Mouse (Mus musculus): Measurements from ENCODE around the gene Ubtd1.

DNA sequence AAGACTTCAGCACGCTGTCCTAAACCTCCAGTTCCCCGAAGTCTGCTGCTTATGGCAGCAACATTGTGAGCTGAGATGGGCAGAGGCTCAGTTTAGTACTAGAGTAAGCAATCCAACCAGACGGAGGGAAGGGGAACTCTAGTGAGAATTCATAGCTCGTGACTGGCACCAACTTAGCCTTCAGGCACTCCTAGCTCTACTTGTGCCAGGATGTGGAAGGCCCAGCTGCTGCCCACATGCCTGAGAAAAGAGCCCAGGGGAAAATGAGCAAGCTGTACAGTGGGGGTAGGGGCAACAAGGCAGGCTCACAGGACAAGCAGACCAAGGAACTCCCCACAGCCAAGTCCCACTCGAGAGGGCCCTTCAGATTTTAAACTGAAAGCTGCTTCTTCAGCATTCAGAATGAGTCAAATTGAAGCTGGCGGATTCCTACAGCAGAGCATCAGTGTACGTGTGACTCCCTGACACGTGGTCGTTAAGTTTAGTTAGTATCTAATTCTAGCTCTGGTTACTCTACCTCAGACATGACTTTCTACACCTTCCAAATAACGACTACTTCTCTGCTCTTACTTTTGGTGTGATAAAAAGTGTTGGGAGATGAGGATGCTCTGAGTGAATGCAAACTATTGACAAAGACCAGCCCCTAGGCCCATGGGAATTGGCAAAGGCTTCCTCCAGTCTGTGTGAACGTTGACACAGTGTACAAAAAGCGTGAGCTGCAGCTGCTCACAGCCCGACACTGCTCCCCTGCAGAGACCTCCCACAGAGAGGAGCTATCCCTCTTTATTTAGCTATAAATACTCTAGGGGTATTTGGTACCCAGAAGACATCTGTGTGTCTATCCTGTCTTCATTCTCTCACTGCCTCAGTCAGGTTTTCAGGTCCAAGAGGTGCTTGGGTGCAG, 7.4 kb upstream of the Ubtd1 start:
- TF ChIP-seq CTCF (IDR thresholded peaks at IDR 0.05; ENCODE audit: low read depth), result no peak
- no peak for TF ChIP-seq EP300 (optimal IDR thresholded peaks at IDR 0.05)
